27 mouse cellular contexts compared by ENCODE assay signal in the genomic region with DNA sequence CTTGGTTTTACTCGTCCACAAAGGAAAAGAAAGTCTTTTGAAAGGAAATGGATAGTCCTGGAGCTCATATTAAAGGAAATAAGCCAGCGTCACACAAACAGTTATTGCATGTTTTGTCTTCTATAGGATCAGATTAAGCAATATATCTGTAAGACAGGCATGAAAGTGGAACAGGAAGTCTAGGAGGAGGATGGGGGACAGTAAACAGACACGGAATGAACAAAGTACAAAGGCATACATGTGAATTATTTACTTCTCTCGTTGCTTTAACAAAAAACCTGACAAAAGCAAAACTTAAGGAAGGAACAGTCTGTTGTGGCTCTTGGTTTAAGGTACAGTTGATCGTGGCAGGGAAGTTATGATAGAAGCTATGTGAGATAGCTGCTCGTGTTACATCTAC. TPM values are rescaled to one million over a fixed set of nuclear protein-coding genes. Genes with fewer than 3 reads are reported as not detected.
A peak's percentile ranks its signal among the peaks of the same experiment; 100 is the strongest.
DNase-seq lines count a peak whose midpoint lies in the region; ATAC-seq and TF ChIP-seq lines count a peak whose summit lies in the region.
"Had no signal": no experiment of that assay in that cellular context is flagged by ENCODE, and none has a peak within 500 bp of the region (broad histone marks: within the 10 kb centered on the region; RNA-seq: fewer than 3 reads in every experiment).

No protein-coding gene starts in this region.

- TF ChIP-seq EP300 in liver, embryonic 14.5 days (IDR thresholded peaks at IDR 0.05; ENCODE audit: low read depth), result no peak

- no peak for TF ChIP-seq POLR2A in kidney, adult 2 months (IDR thresholded peaks at IDR 0.05; ENCODE audit: low read depth, low read length)
- no peak for TF ChIP-seq POLR2A in bone marrow macrophage, adult 2 months (IDR thresholded peaks at IDR 0.05; ENCODE audit: borderline replicate concordance, low read depth, low read length)

- H3K27ac ChIP-seq in kidney, adult 2 months (ENCODE audit: insufficient read depth, low read depth, low read length), result no peak overlapping the region; the same call in 1 of the 2 replicates
- H3K27ac ChIP-seq in liver, embryonic 14.5 days, result no peak overlapping the region
- no peak overlapping the region for H3K27ac ChIP-seq in liver, embryonic 11.5 days (ENCODE audit: low read depth, low read length)
- 0 out of 2 replicates have a peak overlapping the region, but pooled peaks have one; percentile 4 for H3K27ac ChIP-seq in bone marrow macrophage, adult 2 months (ENCODE audit: insufficient read depth, low read depth, low read length)
- H3K27ac ChIP-seq: forebrain, embryonic 10.5 days; forebrain, embryonic 13.5 days; hindbrain, embryonic 12.5 days; hindbrain, embryonic 15.5 days had no signal

- H3K9ac ChIP-seq in liver, embryonic 14.5 days (replicated peaks), result no peak overlapping the region
- H3K9ac ChIP-seq in liver, embryonic 11.5 days (ENCODE audit: low read depth, low read length), result no peak overlapping the region
- H3K9ac ChIP-seq: forebrain, embryonic 13.5 days; hindbrain, embryonic 12.5 days; hindbrain, embryonic 15.5 days had no signal

- intact Hi-C loops in left cerebral cortex, postnatal 4 days (cut with DNase I), result no loop called here

- H3K9me3 ChIP-seq in liver, embryonic 14.5 days (ENCODE audit: control insufficient read depth, low read length), result no peaks in the 10 kb centered on the region
- H3K9me3 ChIP-seq in liver, embryonic 11.5 days (ENCODE audit: control insufficient read depth, low read length), result no peaks in the 10 kb centered on the region
- H3K9me3 ChIP-seq: forebrain, embryonic 10.5 days; forebrain, embryonic 13.5 days; G1E; hindbrain, embryonic 12.5 days; hindbrain, embryonic 15.5 days had no signal

- 34% methylated on average over 6 of the region's 6 CpGs for WGBS in kidney, adult 2 months
- WGBS in liver, embryonic 14.5 days (ENCODE audit: insufficient replicate concordance), result 50% methylated on average over 6 of the region's 6 CpGs
- whole genome bisulfite sequencing in liver, embryonic 11.5 days, result 78% methylated on average over 6 of the region's 6 CpGs

- H3K4me3 ChIP-seq in kidney, adult 2 months (ENCODE audit: insufficient read depth, low read depth, low read length), result no peak overlapping the region
- no peak overlapping the region for H3K4me3 ChIP-seq in liver, embryonic 14.5 days (ENCODE audit: insufficient read depth in 1 of 2, low read depth in 2 of 2, low read length in 2 of 2)
- H3K4me3 ChIP-seq in liver, embryonic 11.5 days (ENCODE audit: low read depth, low read length), result no peak overlapping the region
- no peak overlapping the region for H3K4me3 ChIP-seq in bone marrow macrophage, adult 2 months (ENCODE audit: insufficient read depth, low read length)
- H3K4me3 ChIP-seq: forebrain, embryonic 10.5 days; forebrain, embryonic 13.5 days; hindbrain, embryonic 12.5 days; hindbrain, embryonic 15.5 days had no signal

- ATAC-seq in liver, embryonic 14.5 days (ENCODE audit: insufficient read depth), result no peak
- no peak for ATAC-seq in liver, embryonic 11.5 days (replicated peaks; ENCODE audit: low FRiP score)
- ATAC-seq in granulocyte monocyte progenitor cell, adult 5-6 weeks (replicated peaks; ENCODE audit: poor library complexity, severe bottlenecking), result peak; percentile 92
- ATAC-seq: forebrain, embryonic 13.5 days; forebrain, embryonic 16.5 days; Patski had no signal

- peaks cover 8% of the 10 kb centered on the region; the same call in 1 of the 2 replicates for H3K4me1 ChIP-seq in kidney, adult 2 months (ENCODE audit: control insufficient read depth, insufficient read depth, low read length)
- H3K4me1 ChIP-seq in liver, embryonic 14.5 days (replicated peaks; ENCODE audit: control insufficient read depth in 2 of 2, insufficient read depth in 2 of 2, low read length in 1 of 2), result peaks cover 0 to 3% of the 10 kb centered on the region in 2 experiments; a peak in 1 of 4 replicates
- H3K4me1 ChIP-seq in liver, embryonic 11.5 days (replicated peaks; ENCODE audit: control insufficient read depth, insufficient read depth, low read length), result no peaks in the 10 kb centered on the region; the same call in 1 of the 2 replicates
- peaks cover 10% of the 10 kb centered on the region for H3K4me1 ChIP-seq in bone marrow macrophage, adult 2 months (ENCODE audit: control insufficient read depth, insufficient read depth, low read length)
- H3K4me1 ChIP-seq: hindbrain, embryonic 12.5 days; hindbrain, embryonic 15.5 days had no signal

- peak; percentile 54 for DNase-seq in kidney, adult 2 months
- no peak for DNase-seq in kidney, postnatal 4 days
- no peak for DNase-seq in liver, embryonic 14.5 days (ENCODE audit: low read depth in 3 of 3, low spot score in 3 of 3)
- no peak for DNase-seq in liver, embryonic 11.5 days (ENCODE audit: low spot score)
- DNase-seq in right cerebral cortex, postnatal 36 days (ENCODE audit: low spot score in 2 of 2), result no peak
- no peak for DNase-seq in left cerebral cortex, postnatal 4 days
- DNase-seq: adrenal gland, postnatal 10 days; adrenal gland, postnatal 36 days; B cell, adult 2 months; cerebellum, adult 11 months; cerebellum, adult 2 months; cerebellum, adult 9-11 months; cerebellum, postnatal 36 days; gastrocnemius, postnatal 10 days; gastrocnemius, postnatal 36 days; heart, adult 11 months had no signal

- H3K4me2 ChIP-seq in liver, embryonic 14.5 days (ENCODE audit: low read depth), result peak overlapping the region; percentile 15; the same call in 1 of the 2 replicates
- no peak overlapping the region for H3K4me2 ChIP-seq in liver, embryonic 11.5 days
- H3K4me2 ChIP-seq: forebrain, embryonic 13.5 days; heart, embryonic 11.5 days; hindbrain, embryonic 12.5 days; hindbrain, embryonic 15.5 days had no signal

- no peaks in the 10 kb centered on the region for H3K27me3 ChIP-seq in kidney, adult 2 months (replicated peaks; ENCODE audit: control insufficient read depth, insufficient read depth, low read length)
- H3K27me3 ChIP-seq in liver, embryonic 14.5 days (ENCODE audit: control insufficient read depth, insufficient read depth, low read length), result no peaks in the 10 kb centered on the region
- no peaks in the 10 kb centered on the region for H3K27me3 ChIP-seq in liver, embryonic 11.5 days (replicated peaks; ENCODE audit: control insufficient read depth, insufficient read depth, low read length)
- H3K27me3 ChIP-seq: CH12.LX; forebrain, embryonic 13.5 days; hindbrain, embryonic 12.5 days; hindbrain, embryonic 15.5 days; Patski had no signal

- H3K36me3 ChIP-seq in kidney, adult 2 months (ENCODE audit: control insufficient read depth, insufficient read depth, low read length), result peaks cover 4% of the 10 kb centered on the region; the same call in 1 of the 2 replicates
- no peaks in the 10 kb centered on the region for H3K36me3 ChIP-seq in liver, embryonic 14.5 days (replicated peaks; ENCODE audit: control insufficient read depth, insufficient read depth, low read depth)
- H3K36me3 ChIP-seq in liver, embryonic 11.5 days (ENCODE audit: control insufficient read depth, insufficient read depth, low read length), result no peaks in the 10 kb centered on the region; the same call in 1 of the 2 replicates

- TF ChIP-seq CTCF in kidney, adult 2 months (conservative IDR thresholded peaks at IDR 0.05; ENCODE audit: insufficient read depth, insufficient read length, low read depth, low read length), result no peak
- TF ChIP-seq CTCF in liver, embryonic 14.5 days (IDR thresholded peaks at IDR 0.05; ENCODE audit: low read depth), result no peak
- TF ChIP-seq CTCF in bone marrow macrophage, adult 2 months (IDR thresholded peaks at IDR 0.05; ENCODE audit: low read depth, low read length), result no peak

RNA-seq across cellular contexts. Expression of gene Tiparp, which starts 21.6 kb away (rescaled TPM):
- polyA plus RNA-seq in kidney, adult 2 months (2012; rRNA removed), result 3.9 and 4.9 TPM in 2 replicates
- polyA plus RNA-seq in liver, embryonic 14.5 days (2012; rRNA removed), result 1.2 and 1.5 TPM in 2 replicates
- polyA plus RNA-seq in liver, embryonic 14.5 days (2014; fragmentation: Nextera tagmentation; extraction: Ambion mirVana), result 4.0 and 6.1 TPM in 2 replicates
- polyA plus RNA-seq in liver, embryonic 11.5 days (2014; fragmentation: Nextera tagmentation; extraction: Ambion mirVana), result 18.0 and 20.9 TPM in 2 replicates
- 24.6 and 26.1 TPM in 2 replicates for polyA plus RNA-seq in bone marrow macrophage, adult 2 months (2012; ENCODE audit: insufficient read depth, insufficient read length, missing spikeins)
- 10.0 and 16.2 TPM in 2 replicates for total RNA-seq in granulocyte monocyte progenitor cell, adult 5-6 weeks (2014; fragmentation: Nextera tagmentation)
- total RNA-seq in granulocyte monocyte progenitor cell, adult 5-6 weeks (2017), result 30.0 and 32.4 TPM in 2 replicates
- total RNA-seq in left cerebral cortex, postnatal 4 days (2021), result 10 to 100 TPM; 13.7 to 17.3 TPM
